Mouse (Mus musculus): ENCODE measurements around the gene Afdn. TPM values are rescaled to one million over a fixed set of nuclear protein-coding genes. Genes with fewer than 3 reads are reported as not detected.

The Afdn gene
- polyA plus RNA-seq, 1 experiment from 2014 or later, result 34.3 TPM

DNA sequence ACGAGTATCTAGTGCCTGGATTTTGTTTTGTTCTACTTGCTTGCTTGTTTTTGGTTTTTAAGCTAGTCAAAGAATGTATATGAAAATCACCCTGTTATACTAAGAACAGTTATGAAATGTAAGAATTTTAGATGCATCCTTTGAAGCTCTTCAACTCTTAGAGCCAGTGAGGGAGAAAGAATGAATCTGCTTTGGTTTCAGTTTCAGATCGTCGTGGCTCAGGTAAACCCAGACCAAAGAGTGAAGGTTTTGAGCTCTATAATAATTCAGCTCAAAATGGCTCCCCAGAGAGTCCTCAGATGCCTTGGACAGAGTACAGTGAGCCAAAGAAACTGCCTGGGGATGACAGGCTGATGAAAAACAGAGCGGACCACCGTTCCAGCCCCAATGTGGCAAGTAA, 123.2 kb downstream of the Afdn start:
- no peaks in the 10 kb centered on the region for H3K9me3 ChIP-seq (ENCODE audit: control insufficient read depth, low read length)
- DNase-seq (ENCODE audit: low spot score), result no peak
- no peak overlapping the region for H3K4me2 ChIP-seq
- no peak overlapping the region for H3K27ac ChIP-seq (ENCODE audit: low read depth, low read length)
- H3K9ac ChIP-seq (ENCODE audit: low read depth, low read length), result no peak overlapping the region
- no peak overlapping the region for H3K4me3 ChIP-seq (ENCODE audit: low read depth, low read length)
- H3K36me3 ChIP-seq (ENCODE audit: control insufficient read depth, insufficient read depth, low read length), result no peaks in the 10 kb centered on the region
- no peaks in the 10 kb centered on the region for H3K27me3 ChIP-seq (replicated peaks; ENCODE audit: control insufficient read depth, insufficient read depth, low read length)
- 82% methylated on average over 5 of the region's 5 CpGs for WGBS
- H3K4me1 ChIP-seq (replicated peaks; ENCODE audit: control insufficient read depth, insufficient read depth, low read length), result no peaks in the 10 kb centered on the region
- ATAC-seq (replicated peaks; ENCODE audit: low FRiP score), result no peak

DNA sequence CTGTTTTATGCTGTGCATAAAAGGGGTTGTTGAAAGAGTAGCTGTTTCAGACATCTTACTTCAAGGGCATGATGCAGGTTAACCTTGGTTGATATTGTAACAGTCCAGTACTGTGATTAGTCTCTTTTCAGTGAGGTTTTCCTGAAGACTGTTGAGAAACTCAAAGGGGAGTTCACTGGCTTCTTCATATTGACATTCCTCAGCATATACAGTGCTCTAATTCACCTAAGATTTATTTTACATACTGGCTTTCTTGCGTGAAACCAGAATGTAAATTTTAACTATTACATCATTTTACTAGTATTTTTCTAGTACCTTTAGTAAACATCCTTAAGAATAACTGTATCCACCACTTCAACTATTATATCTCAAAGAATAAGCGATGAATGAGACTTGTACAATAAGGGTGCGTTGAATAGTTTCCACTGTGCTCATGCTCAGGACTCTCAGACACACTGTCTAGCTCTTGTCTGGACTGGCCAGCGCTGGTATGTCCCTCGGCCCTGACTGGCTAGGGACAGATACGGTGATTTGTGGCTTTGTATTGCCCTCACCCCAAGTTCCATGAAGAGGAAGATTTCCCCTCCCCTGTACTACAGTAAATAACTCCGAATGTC, 129.6 kb downstream of the Afdn start:
- DNase-seq (ENCODE audit: low spot score), result no peak

GRCm38 (mm10) chr17:13890932-13891331, 130.6 kb downstream of the Afdn start:
- DNase-seq (ENCODE audit: low spot score), result no peak
- H3K27me3 ChIP-seq (replicated peaks; ENCODE audit: control insufficient read depth, insufficient read depth, low read length), result no peaks in the 10 kb centered on the region
- no peaks in the 10 kb centered on the region for H3K9me3 ChIP-seq (ENCODE audit: control insufficient read depth, low read length)
- no peaks in the 10 kb centered on the region for H3K36me3 ChIP-seq (ENCODE audit: control insufficient read depth, insufficient read depth, low read length)
- H3K27ac ChIP-seq (ENCODE audit: low read depth, low read length), result no peak overlapping the region
- no peaks in the 10 kb centered on the region for H3K4me1 ChIP-seq (replicated peaks; ENCODE audit: control insufficient read depth, insufficient read depth, low read length)
- ATAC-seq (replicated peaks; ENCODE audit: low FRiP score), result no peak
- 70% methylated on average over 1 of the region's 1 CpGs for WGBS
- no peak overlapping the region for H3K9ac ChIP-seq (ENCODE audit: low read depth, low read length)
- no peak overlapping the region for H3K4me2 ChIP-seq
- H3K4me3 ChIP-seq (ENCODE audit: low read depth, low read length), result no peak overlapping the region

More for the DNA sequence above, 129.6 kb downstream of the Afdn start:
- WGBS, result 80% methylated on average over 7 of the region's 7 CpGs
- ATAC-seq (replicated peaks; ENCODE audit: low FRiP score), result no peak
- Histone ChIP-seq H3K4me2 (no peak overlapping the region), H3K4me3 (ENCODE audit: low read depth, low read length) (no peak overlapping the region), H3K9ac (ENCODE audit: low read depth, low read length) (no peak overlapping the region), H3K27me3 (replicated peaks; ENCODE audit: control insufficient read depth, insufficient read depth, low read length) (no peaks in the 10 kb centered on the region), H3K36me3 (ENCODE audit: control insufficient read depth, insufficient read depth, low read length) (no peaks in the 10 kb centered on the region), H3K4me1 (replicated peaks; ENCODE audit: control insufficient read depth, insufficient read depth, low read length) (no peaks in the 10 kb centered on the region), H3K27ac (ENCODE audit: low read depth, low read length) (no peak overlapping the region), H3K9me3 (ENCODE audit: control insufficient read depth, low read length) (no peaks in the 10 kb centered on the region)

GRCm38 (mm10) chr17:13898838-13899237, 138.5 kb downstream of the Afdn start:
- Histone ChIP-seq H3K9me3 (ENCODE audit: control insufficient read depth, low read length) (no peaks in the 10 kb centered on the region), H3K4me2 (no peak overlapping the region), H3K27ac (ENCODE audit: low read depth, low read length) (no peak overlapping the region), H3K4me3 (ENCODE audit: low read depth, low read length) (no peak overlapping the region), H3K27me3 (replicated peaks; ENCODE audit: control insufficient read depth, insufficient read depth, low read length) (no peaks in the 10 kb centered on the region), H3K4me1 (replicated peaks; ENCODE audit: control insufficient read depth, insufficient read depth, low read length) (no peaks in the 10 kb centered on the region), H3K36me3 (ENCODE audit: control insufficient read depth, insufficient read depth, low read length) (peaks cover 7% of the 10 kb centered on the region; the same call in 1 of the 2 replicates), H3K9ac (ENCODE audit: low read depth, low read length) (no peak overlapping the region)
- no peak for DNase-seq (ENCODE audit: low spot score)
- WGBS, result 81% methylated on average over 17 of the region's 17 CpGs
- ATAC-seq (replicated peaks; ENCODE audit: low FRiP score), result no peak

GRCm38 (mm10) chr17:13899241-13899640, 138.9 kb downstream of the Afdn start:
- 82% methylated on average over 7 of the region's 7 CpGs for WGBS
- H3K4me2 ChIP-seq, result no peak overlapping the region
- no peaks in the 10 kb centered on the region for H3K4me1 ChIP-seq (replicated peaks; ENCODE audit: control insufficient read depth, insufficient read depth, low read length)
- no peaks in the 10 kb centered on the region for H3K27me3 ChIP-seq (replicated peaks; ENCODE audit: control insufficient read depth, insufficient read depth, low read length)
- H3K4me3 ChIP-seq (ENCODE audit: low read depth, low read length), result no peak overlapping the region
- DNase-seq (ENCODE audit: low spot score), result no peak
- ATAC-seq (replicated peaks; ENCODE audit: low FRiP score), result no peak
- no peaks in the 10 kb centered on the region for H3K9me3 ChIP-seq (ENCODE audit: control insufficient read depth, low read length)
- no peak overlapping the region for H3K27ac ChIP-seq (ENCODE audit: low read depth, low read length)
- H3K36me3 ChIP-seq (ENCODE audit: control insufficient read depth, insufficient read depth, low read length), result peaks cover 7% of the 10 kb centered on the region; the same call in 1 of the 2 replicates
- no peak overlapping the region for H3K9ac ChIP-seq (ENCODE audit: low read depth, low read length)

DNA sequence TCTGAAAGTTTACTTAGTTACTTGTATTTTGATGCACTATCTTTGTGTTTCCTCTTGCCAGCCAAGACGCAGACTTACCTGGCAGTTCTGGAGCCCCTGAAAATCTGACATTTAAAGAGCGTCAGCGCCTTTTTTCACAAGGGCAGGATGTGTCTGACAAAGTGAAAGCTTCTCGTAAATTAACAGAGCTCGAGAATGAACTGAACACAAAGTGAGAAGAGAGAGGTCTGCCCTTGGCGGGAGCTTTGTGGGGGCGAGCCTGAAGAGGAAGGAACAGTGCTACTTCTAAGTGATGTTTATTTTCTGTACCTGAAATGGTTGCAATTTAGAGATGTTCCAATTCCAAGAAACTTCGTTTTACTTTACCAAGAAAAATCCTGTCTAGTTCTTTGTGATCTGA, 143.5 kb downstream of the Afdn start:
- Histone ChIP-seq H3K36me3 (ENCODE audit: control insufficient read depth, insufficient read depth, low read length) (peaks cover 9% of the 10 kb centered on the region; the same call in 1 of the 2 replicates), H3K4me3 (ENCODE audit: low read depth, low read length) (no peak overlapping the region), H3K4me2 (no peak overlapping the region), H3K27ac (ENCODE audit: low read depth, low read length) (no peak overlapping the region), H3K9ac (ENCODE audit: low read depth, low read length) (no peak overlapping the region), H3K27me3 (replicated peaks; ENCODE audit: control insufficient read depth, insufficient read depth, low read length) (no peaks in the 10 kb centered on the region), H3K9me3 (ENCODE audit: control insufficient read depth, low read length) (no peaks in the 10 kb centered on the region), H3K4me1 (replicated peaks; ENCODE audit: control insufficient read depth, insufficient read depth, low read length) (no peaks in the 10 kb centered on the region)
- no peak for DNase-seq (ENCODE audit: low spot score)
- ATAC-seq (replicated peaks; ENCODE audit: low FRiP score), result no peak
- 85% methylated on average over 8 of the region's 8 CpGs for WGBS

DNA sequence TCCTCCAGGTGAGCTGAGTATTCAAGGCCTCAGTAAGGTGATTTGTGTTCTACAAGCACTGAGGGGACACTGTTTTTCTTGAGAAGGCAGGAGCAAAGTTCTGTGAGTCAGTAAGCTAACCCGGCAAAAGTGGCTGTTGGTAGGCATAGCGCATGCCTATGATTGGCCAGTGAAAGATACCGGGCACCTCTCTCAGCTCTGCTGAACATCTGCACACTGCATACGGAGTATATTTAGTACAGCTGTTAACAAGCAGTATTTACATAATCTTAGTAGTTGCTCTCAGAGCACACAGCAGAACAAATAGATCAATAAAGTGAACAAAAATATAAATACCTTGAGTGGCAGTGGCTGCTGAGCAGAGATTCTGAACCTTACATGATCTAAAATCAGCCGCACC, 146.7 kb downstream of the Afdn start:
- H3K27ac ChIP-seq (ENCODE audit: low read depth, low read length), result no peak overlapping the region
- no peak for DNase-seq (ENCODE audit: low spot score)
- no peak overlapping the region for H3K4me2 ChIP-seq
- H3K9ac ChIP-seq (ENCODE audit: low read depth, low read length), result no peak overlapping the region
- H3K9me3 ChIP-seq (ENCODE audit: control insufficient read depth, low read length), result no peaks in the 10 kb centered on the region
- H3K36me3 ChIP-seq (ENCODE audit: control insufficient read depth, insufficient read depth, low read length), result peaks cover 3% of the 10 kb centered on the region; the same call in 1 of the 2 replicates
- no peak for ATAC-seq (replicated peaks; ENCODE audit: low FRiP score)
- H3K4me3 ChIP-seq (ENCODE audit: low read depth, low read length), result no peak overlapping the region
- WGBS, result 87% methylated on average over 5 of the region's 5 CpGs
- no peaks in the 10 kb centered on the region for H3K27me3 ChIP-seq (replicated peaks; ENCODE audit: control insufficient read depth, insufficient read depth, low read length)
- H3K4me1 ChIP-seq (replicated peaks; ENCODE audit: control insufficient read depth, insufficient read depth, low read length), result no peaks in the 10 kb centered on the region

DNA sequence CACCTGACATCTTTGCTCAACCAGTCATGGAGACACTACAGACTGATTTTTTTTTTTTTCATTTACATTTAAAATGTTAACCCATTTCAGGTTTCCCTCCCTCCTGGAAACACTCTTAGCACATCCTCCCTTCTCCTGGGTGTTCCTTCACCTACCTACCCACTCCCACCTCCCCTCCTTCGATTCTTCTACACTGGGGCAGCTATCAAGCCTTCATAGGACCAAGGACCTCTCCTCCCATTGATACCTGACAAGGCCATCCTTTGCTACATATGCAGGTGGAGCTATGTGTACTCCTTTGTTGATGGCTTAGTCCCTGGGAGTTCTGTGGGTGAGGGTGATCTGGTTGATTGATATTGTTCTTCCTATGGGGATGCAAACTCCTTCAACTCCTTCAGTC, 147.3 kb downstream of the Afdn start:
- WGBS, result 50% methylated on average over 1 of the region's 1 CpGs
- no peaks in the 10 kb centered on the region for H3K9me3 ChIP-seq (ENCODE audit: control insufficient read depth, low read length)
- ATAC-seq (replicated peaks; ENCODE audit: low FRiP score) (no peak), DNase-seq (ENCODE audit: low spot score) (no peak)
- H3K36me3 ChIP-seq (ENCODE audit: control insufficient read depth, insufficient read depth, low read length), result peaks cover 3% of the 10 kb centered on the region; the same call in 1 of the 2 replicates
- H3K4me3 ChIP-seq (ENCODE audit: low read depth, low read length), result no peak overlapping the region
- H3K27me3 ChIP-seq (replicated peaks; ENCODE audit: control insufficient read depth, insufficient read depth, low read length), result no peaks in the 10 kb centered on the region
- H3K4me2 ChIP-seq, result no peak overlapping the region
- no peaks in the 10 kb centered on the region for H3K4me1 ChIP-seq (replicated peaks; ENCODE audit: control insufficient read depth, insufficient read depth, low read length)
- no peak overlapping the region for H3K9ac ChIP-seq (ENCODE audit: low read depth, low read length)
- H3K27ac ChIP-seq (ENCODE audit: low read depth, low read length), result no peak overlapping the region

GRCm38 (mm10) chr17:13913951-13914350, 153.6 kb downstream of the Afdn start:
- DNase-seq (ENCODE audit: low spot score), result no peak
- ATAC-seq (replicated peaks; ENCODE audit: low FRiP score), result no peak

More at GRCm38 (mm10) chr17:13913951-13914350, 153.6 kb downstream of the Afdn start:
- WGBS, result 84% methylated on average over 4 of the region's 4 CpGs
- Histone ChIP-seq H3K27ac (ENCODE audit: low read depth, low read length) (no peak overlapping the region), H3K9ac (ENCODE audit: low read depth, low read length) (no peak overlapping the region), H3K4me2 (no peak overlapping the region), H3K4me1 (replicated peaks; ENCODE audit: control insufficient read depth, insufficient read depth, low read length) (no peaks in the 10 kb centered on the region), H3K9me3 (ENCODE audit: control insufficient read depth, low read length) (no peaks in the 10 kb centered on the region), H3K27me3 (replicated peaks; ENCODE audit: control insufficient read depth, insufficient read depth, low read length) (no peaks in the 10 kb centered on the region), H3K4me3 (ENCODE audit: low read depth, low read length) (no peak overlapping the region), H3K36me3 (ENCODE audit: control insufficient read depth, insufficient read depth, low read length) (no peaks in the 10 kb centered on the region)

Measured in liver, embryonic 11.5 days (tissue).